Mouse (Mus musculus): Measurements from ENCODE around the gene Rasl10b. TPM values are rescaled to one million over a fixed set of nuclear protein-coding genes. Genes with fewer than 3 reads are reported as not detected.
A peak's percentile ranks its signal among the peaks of the same experiment; 100 is the strongest.

Gene Rasl10b
- 7.0 and 7.2 TPM in 2 replicates for polyA plus RNA-seq (2014; fragmentation: Nextera tagmentation; extraction: Ambion mirVana)

- no peaks in the 10 kb centered on the region for H3K27me3 ChIP-seq (ENCODE audit: control insufficient read depth, insufficient read depth, low read length)
- ATAC-seq (ENCODE audit: insufficient read depth, low FRiP score, low TSS enrichment) (peak; percentile 60; the same call in 1 of the 2 replicates), DNase-seq (ENCODE audit: low spot score) (peak; percentile 73)
- no peaks in the 10 kb centered on the region for H3K9me3 ChIP-seq (ENCODE audit: control insufficient read depth, low read length)
- H3K9ac ChIP-seq (ENCODE audit: low read length) = peak within 1 kb of the TSS; percentile 86
- H3K4me3 ChIP-seq (ENCODE audit: low read depth, low read length) = peak within 1 kb of the TSS; percentile 77
- H3K4me1 ChIP-seq (ENCODE audit: control insufficient read depth, insufficient read depth, low read length) = 0 out of 2 replicates have a peak, but pooled peaks cover 5% of the 10 kb centered on the region
- no peaks in the 10 kb centered on the region for H3K36me3 ChIP-seq (ENCODE audit: control insufficient read depth, insufficient read depth, low read length)
- peak within 1 kb of the TSS; percentile 78 for H3K4me2 ChIP-seq (ENCODE audit: low read depth)
- H3K27ac ChIP-seq (ENCODE audit: low read depth, low read length) = peak within 1 kb of the TSS; percentile 66
- 2% methylated on average over 20 of the region's 44 CpGs for WGBS
Observed at GRCm38 (mm10) chr11:83409087-83409754, at the start of gene Rasl10b. Gene Rasl10b (plus strand): TSS chr11:83409137.

GRCm38 (mm10) chr11:83364656-83365055 is 44.3 kb upstream of the Rasl10b start:
- Histone ChIP-seq H3K4me3 (ENCODE audit: low read depth, low read length) (no peak overlapping the region), H3K4me1 (ENCODE audit: control insufficient read depth, insufficient read depth, low read length) (no peaks in the 10 kb centered on the region), H3K4me2 (ENCODE audit: low read depth) (no peak overlapping the region), H3K9ac (ENCODE audit: low read length) (no peak overlapping the region), H3K27me3 (ENCODE audit: control insufficient read depth, insufficient read depth, low read length) (no peaks in the 10 kb centered on the region), H3K27ac (ENCODE audit: low read depth, low read length) (no peak overlapping the region), H3K9me3 (ENCODE audit: control insufficient read depth, low read length) (no peaks in the 10 kb centered on the region), H3K36me3 (ENCODE audit: control insufficient read depth, insufficient read depth, low read length) (peaks cover 2% of the 10 kb centered on the region)
- DNase-seq (ENCODE audit: low spot score) (no peak), ATAC-seq (ENCODE audit: insufficient read depth, low FRiP score, low TSS enrichment) (no peak)
- WGBS = 76% methylated on average over 6 of the region's 6 CpGs

- Histone ChIP-seq H3K4me1 (ENCODE audit: control insufficient read depth, insufficient read depth, low read length) (no peaks in the 10 kb centered on the region), H3K4me3 (ENCODE audit: low read depth, low read length) (no peak overlapping the region), H3K9me3 (ENCODE audit: control insufficient read depth, low read length) (no peaks in the 10 kb centered on the region), H3K36me3 (ENCODE audit: control insufficient read depth, insufficient read depth, low read length) (peaks cover 2% of the 10 kb centered on the region), H3K27me3 (ENCODE audit: control insufficient read depth, insufficient read depth, low read length) (no peaks in the 10 kb centered on the region), H3K9ac (ENCODE audit: low read length) (no peak overlapping the region), H3K4me2 (ENCODE audit: low read depth) (no peak overlapping the region), H3K27ac (ENCODE audit: low read depth, low read length) (no peak overlapping the region)
- ATAC-seq (ENCODE audit: insufficient read depth, low FRiP score, low TSS enrichment) (no peak), DNase-seq (ENCODE audit: low spot score) (no peak)
- WGBS = 93% methylated on average over 4 of the region's 4 CpGs
Observed at GRCm38 (mm10) chr11:83371267-83371666, 37.7 kb upstream of the Rasl10b start.

GRCm38 (mm10) chr11:83379745-83380341 is 29.1 kb upstream of the Rasl10b start:
- 78% methylated on average over 7 of the region's 7 CpGs for WGBS
- H3K9me3 ChIP-seq (ENCODE audit: control insufficient read depth, low read length) = no peaks in the 10 kb centered on the region
- H3K27ac ChIP-seq (ENCODE audit: low read depth, low read length) = no peak overlapping the region
- H3K4me1 ChIP-seq (ENCODE audit: control insufficient read depth, insufficient read depth, low read length) = peaks cover 6% of the 10 kb centered on the region; the same call in 1 of the 2 replicates
- no peaks in the 10 kb centered on the region for H3K27me3 ChIP-seq (ENCODE audit: control insufficient read depth, insufficient read depth, low read length)
- no peak overlapping the region for H3K9ac ChIP-seq (ENCODE audit: low read length)
- no peak overlapping the region for H3K4me2 ChIP-seq (ENCODE audit: low read depth)
- ATAC-seq (ENCODE audit: insufficient read depth, low FRiP score, low TSS enrichment) (no peak), DNase-seq (ENCODE audit: low spot score) (no peak)
- H3K36me3 ChIP-seq (ENCODE audit: control insufficient read depth, insufficient read depth, low read length) = no peaks in the 10 kb centered on the region
- H3K4me3 ChIP-seq (ENCODE audit: low read depth, low read length) = no peak overlapping the region

- no peak overlapping the region for H3K27ac ChIP-seq (ENCODE audit: low read depth, low read length)
- H3K27me3 ChIP-seq (ENCODE audit: control insufficient read depth, insufficient read depth, low read length) = no peaks in the 10 kb centered on the region
- no peak overlapping the region for H3K4me3 ChIP-seq (ENCODE audit: low read depth, low read length)
- no peaks in the 10 kb centered on the region for H3K36me3 ChIP-seq (ENCODE audit: control insufficient read depth, insufficient read depth, low read length)
- H3K4me1 ChIP-seq (ENCODE audit: control insufficient read depth, insufficient read depth, low read length) = peaks cover 6% of the 10 kb centered on the region; the same call in 1 of the 2 replicates
- H3K9me3 ChIP-seq (ENCODE audit: control insufficient read depth, low read length) = no peaks in the 10 kb centered on the region
- 50% methylated on average over 9 of the region's 9 CpGs for WGBS
- DNase-seq (ENCODE audit: low spot score) = peak; percentile 38
- H3K9ac ChIP-seq (ENCODE audit: low read length) = no peak overlapping the region
- no peak overlapping the region for H3K4me2 ChIP-seq (ENCODE audit: low read depth)
- peak; percentile 76 for ATAC-seq (ENCODE audit: insufficient read depth, low FRiP score, low TSS enrichment)
Observed at GRCm38 (mm10) chr11:83382876-83383531, 25.9 kb upstream of the Rasl10b start.

GRCm38 (mm10) chr11:83383532-83383887 is 25.4 kb upstream of the Rasl10b start:
- H3K9me3 ChIP-seq (ENCODE audit: control insufficient read depth, low read length) = no peaks in the 10 kb centered on the region
- H3K27me3 ChIP-seq (ENCODE audit: control insufficient read depth, insufficient read depth, low read length) = no peaks in the 10 kb centered on the region
- no peak overlapping the region for H3K9ac ChIP-seq (ENCODE audit: low read length)
- H3K4me1 ChIP-seq (ENCODE audit: control insufficient read depth, insufficient read depth, low read length) = peaks cover 6% of the 10 kb centered on the region; the same call in 1 of the 2 replicates
- WGBS = 68% methylated on average over 1 of the region's 1 CpGs
- no peak overlapping the region for H3K27ac ChIP-seq (ENCODE audit: low read depth, low read length)
- H3K4me2 ChIP-seq (ENCODE audit: low read depth) = no peak overlapping the region
- H3K4me3 ChIP-seq (ENCODE audit: low read depth, low read length) = no peak overlapping the region
- peak; percentile 69; the same call in 1 of the 2 replicates for ATAC-seq (ENCODE audit: insufficient read depth, low FRiP score, low TSS enrichment)
- no peak for DNase-seq (ENCODE audit: low spot score)
- no peaks in the 10 kb centered on the region for H3K36me3 ChIP-seq (ENCODE audit: control insufficient read depth, insufficient read depth, low read length)

- Histone ChIP-seq H3K4me3 (ENCODE audit: low read depth, low read length) (no peak overlapping the region), H3K4me1 (ENCODE audit: control insufficient read depth, insufficient read depth, low read length) (no peaks in the 10 kb centered on the region; the same call in 1 of the 2 replicates), H3K4me2 (ENCODE audit: low read depth) (no peak overlapping the region), H3K27ac (ENCODE audit: low read depth, low read length) (no peak overlapping the region), H3K9ac (ENCODE audit: low read length) (no peak overlapping the region), H3K27me3 (ENCODE audit: control insufficient read depth, insufficient read depth, low read length) (no peaks in the 10 kb centered on the region), H3K9me3 (ENCODE audit: control insufficient read depth, low read length) (no peaks in the 10 kb centered on the region), H3K36me3 (ENCODE audit: control insufficient read depth, insufficient read depth, low read length) (no peaks in the 10 kb centered on the region)
- DNase-seq (ENCODE audit: low spot score) (no peak), ATAC-seq (ENCODE audit: insufficient read depth, low FRiP score, low TSS enrichment) (no peak)
- WGBS = 91% methylated on average over 4 of the region's 4 CpGs
Observed at GRCm38 (mm10) chr11:83393062-83393461, 15.9 kb upstream of the Rasl10b start.

- DNase-seq (ENCODE audit: low spot score) = no peak
- no peaks in the 10 kb centered on the region for H3K9me3 ChIP-seq (ENCODE audit: control insufficient read depth, low read length)
- 43% methylated on average over 6 of the region's 6 CpGs for WGBS
- H3K4me1 ChIP-seq (ENCODE audit: control insufficient read depth, insufficient read depth, low read length) = no peaks in the 10 kb centered on the region; the same call in 1 of the 2 replicates
- H3K9ac ChIP-seq (ENCODE audit: low read length) = no peak overlapping the region
- H3K4me2 ChIP-seq (ENCODE audit: low read depth) = no peak overlapping the region
- ATAC-seq (ENCODE audit: insufficient read depth, low FRiP score, low TSS enrichment) = no peak
- H3K4me3 ChIP-seq (ENCODE audit: low read depth, low read length) = no peak overlapping the region
- H3K27me3 ChIP-seq (ENCODE audit: control insufficient read depth, insufficient read depth, low read length) = no peaks in the 10 kb centered on the region
- H3K27ac ChIP-seq (ENCODE audit: low read depth, low read length) = no peak overlapping the region
- H3K36me3 ChIP-seq (ENCODE audit: control insufficient read depth, insufficient read depth, low read length) = no peaks in the 10 kb centered on the region
Observed at GRCm38 (mm10) chr11:83394802-83395439, 14.0 kb upstream of the Rasl10b start.

All from neural tube, embryonic 11.5 days (tissue).